Mouse (Mus musculus): ENCODE data around the gene Sult3a2. TPM values are rescaled to one million over a fixed set of nuclear protein-coding genes. Genes with fewer than 3 reads are reported as not detected.
"Not testable (repeated sequence)": the region's sequence is repeated elsewhere in the genome, so short reads cannot be mapped to it uniquely, and the experiment has no call there.

The Sult3a2 gene
- polyA plus RNA-seq, 1 experiment from 2014 or later: not detected

- H3K4me1 ChIP-seq (ENCODE audit: control insufficient read depth, insufficient read depth, low read length); H3K27me3 ChIP-seq (replicated peaks; ENCODE audit: control insufficient read depth, insufficient read depth, low read length); H3K4me3 ChIP-seq (ENCODE audit: low read length); H3K4me2 ChIP-seq (ENCODE audit: low read depth, low read length); H3K9me3 ChIP-seq (ENCODE audit: control insufficient read depth, low read length); ATAC-seq; H3K9ac ChIP-seq (ENCODE audit: low read depth, low read length); H3K36me3 ChIP-seq (ENCODE audit: control insufficient read depth, insufficient read depth, low read length); H3K27ac ChIP-seq (ENCODE audit: low read length): not testable (repeated sequence)
- 93% methylated on average over 7 of the region's 7 CpGs for WGBS
Measured at GRCm38 (mm10) chr10:33735251-33735650, 51.3 kb downstream of the Sult3a2 start.

- Histone ChIP-seq H3K9me3 (ENCODE audit: control insufficient read depth, low read length) (no peaks in the 10 kb centered on the region), H3K36me3 (ENCODE audit: control insufficient read depth, insufficient read depth, low read length) (no peaks in the 10 kb centered on the region), H3K4me3 (ENCODE audit: low read length) (no peak overlapping the region), H3K27ac (ENCODE audit: low read length) (no peak overlapping the region), H3K9ac (ENCODE audit: low read depth, low read length) (no peak overlapping the region), H3K27me3 (replicated peaks; ENCODE audit: control insufficient read depth, insufficient read depth, low read length) (no peaks in the 10 kb centered on the region), H3K4me1 (ENCODE audit: control insufficient read depth, insufficient read depth, low read length) (no peaks in the 10 kb centered on the region), H3K4me2 (ENCODE audit: low read depth, low read length) (no peak overlapping the region)
- no peak for ATAC-seq
Measured at GRCm38 (mm10) chr10:33733241-33733640, 53.3 kb downstream of the Sult3a2 start.

GRCm38 (mm10) chr10:33732409-33733185, 53.9 kb downstream of the Sult3a2 start:
- no peak overlapping the region for H3K4me3 ChIP-seq (ENCODE audit: low read length)
- H3K9me3 ChIP-seq (ENCODE audit: control insufficient read depth, low read length): no peaks in the 10 kb centered on the region
- H3K4me2 ChIP-seq (ENCODE audit: low read depth, low read length): no peak overlapping the region
- 90% methylated on average over 4 of the region's 4 CpGs for WGBS
- H3K27me3 ChIP-seq (replicated peaks; ENCODE audit: control insufficient read depth, insufficient read depth, low read length): no peaks in the 10 kb centered on the region
- H3K4me1 ChIP-seq (ENCODE audit: control insufficient read depth, insufficient read depth, low read length): no peaks in the 10 kb centered on the region
- H3K9ac ChIP-seq (ENCODE audit: low read depth, low read length): no peak overlapping the region
- ATAC-seq: no peak
- no peak overlapping the region for H3K27ac ChIP-seq (ENCODE audit: low read length)
- H3K36me3 ChIP-seq (ENCODE audit: control insufficient read depth, insufficient read depth, low read length): no peaks in the 10 kb centered on the region

- WGBS: 49% methylated on average over 6 of the region's 6 CpGs
- Histone ChIP-seq H3K9me3 (ENCODE audit: control insufficient read depth, low read length) (no peaks in the 10 kb centered on the region), H3K36me3 (ENCODE audit: control insufficient read depth, insufficient read depth, low read length) (no peaks in the 10 kb centered on the region), H3K4me1 (ENCODE audit: control insufficient read depth, insufficient read depth, low read length) (no peaks in the 10 kb centered on the region), H3K9ac (ENCODE audit: low read depth, low read length) (no peak overlapping the region), H3K27me3 (replicated peaks; ENCODE audit: control insufficient read depth, insufficient read depth, low read length) (no peaks in the 10 kb centered on the region), H3K4me3 (ENCODE audit: low read length) (no peak overlapping the region), H3K4me2 (ENCODE audit: low read depth, low read length) (no peak overlapping the region), H3K27ac (ENCODE audit: low read length) (no peak overlapping the region)
- ATAC-seq: no peak
Measured at GRCm38 (mm10) chr10:33723764-33724163, 62.7 kb downstream of the Sult3a2 start.

- no peak for ATAC-seq
- WGBS: 76% methylated on average over 4 of the region's 4 CpGs
- no peaks in the 10 kb centered on the region for H3K9me3 ChIP-seq (ENCODE audit: control insufficient read depth, low read length)
- H3K4me2 ChIP-seq (ENCODE audit: low read depth, low read length): no peak overlapping the region
- no peaks in the 10 kb centered on the region for H3K36me3 ChIP-seq (ENCODE audit: control insufficient read depth, insufficient read depth, low read length)
- H3K27me3 ChIP-seq (replicated peaks; ENCODE audit: control insufficient read depth, insufficient read depth, low read length): no peaks in the 10 kb centered on the region
- H3K4me3 ChIP-seq (ENCODE audit: low read length): no peak overlapping the region
- H3K4me1 ChIP-seq (ENCODE audit: control insufficient read depth, insufficient read depth, low read length): no peaks in the 10 kb centered on the region
- no peak overlapping the region for H3K27ac ChIP-seq (ENCODE audit: low read length)
- H3K9ac ChIP-seq (ENCODE audit: low read depth, low read length): no peak overlapping the region
Measured at GRCm38 (mm10) chr10:33721827-33722438, 64.6 kb downstream of the Sult3a2 start.

Other genes with a start within 250 kb of the Sult3a2 start
- gene Clvs2, start 161.9 kb downstream of the Sult3a2 start, polyA plus RNA-seq (2015; fragmentation: Nextera tagmentation; extraction: Ambion mirVana): 0.55 and 0.62 TPM in 2 replicates
- gene Sult3a1, start 71.0 kb upstream of the Sult3a2 start, polyA plus RNA-seq (2015; fragmentation: Nextera tagmentation; extraction: Ambion mirVana): not detected in 2 replicates
- gene Rsph4a, start 118.4 kb upstream of the Sult3a2 start, polyA plus RNA-seq (2015; fragmentation: Nextera tagmentation; extraction: Ambion mirVana): 0.05 and 0.20 TPM in 2 replicates
- 15.7 and 16.6 TPM in 2 replicates for gene Zup1, start 164.6 kb upstream of the Sult3a2 start, polyA plus RNA-seq (2015; fragmentation: Nextera tagmentation; extraction: Ambion mirVana)
- 84.4 and 95.3 TPM in 2 replicates for gene Rwdd1, start 232.9 kb upstream of the Sult3a2 start, polyA plus RNA-seq (2015; fragmentation: Nextera tagmentation; extraction: Ambion mirVana)